Mouse (Mus musculus) neural tube, embryonic 15.5 days (tissue): Measurements from ENCODE around the gene Wdfy3. TPM values are rescaled to one million over a fixed set of nuclear protein-coding genes. Genes with fewer than 3 reads are reported as not detected.

Experiments
- ATAC-seq: fragments of 200-750 bp; cut with Nextera tagmentation; 2 replicates; pipeline ENCODE4 v1.8.0; 2017; ENCODE audit warnings: mild to moderate bottlenecking, moderate TSS enrichment, moderate library complexity; ENCODE audit not compliant: low FRiP score
- H3K27ac ChIP-seq: fragments of 300-500 bp; sonication (generic); replicated peaks from 2 replicates; pipeline ENCODE4 v1.5.1; 2015; ENCODE audit warnings: mild to moderate bottlenecking, inconsistent platforms
- H3K27me3 ChIP-seq: fragments of 300-500 bp; sonication (generic); replicated peaks from 2 replicates; pipeline ENCODE4 v1.6.1; 2015; ENCODE audit warnings: inconsistent platforms
- H3K36me3 ChIP-seq: fragments of 300-500 bp; sonication (generic); 2 replicates; pipeline ENCODE4 v1.6.1; 2015; ENCODE audit warnings: inconsistent platforms
- H3K4me1 ChIP-seq: fragments of 300-500 bp; sonication (generic); 2 replicates; pipeline ENCODE4 v1.6.1; 2015; ENCODE audit warnings: inconsistent platforms
- H3K4me2 ChIP-seq: fragments of 300-500 bp; sonication (generic); 2 replicates; pipeline ENCODE4 v1.6.1; 2015; ENCODE audit warnings: inconsistent platforms, mild to moderate bottlenecking, moderate library complexity
- H3K4me3 ChIP-seq: fragments of 300-500 bp; sonication (generic); replicated peaks from 2 replicates; pipeline ENCODE4 v1.5.1; 2015; ENCODE audit warnings: mild to moderate bottlenecking, inconsistent platforms
- H3K9ac ChIP-seq: fragments of 300-500 bp; sonication (generic); replicated peaks from 2 replicates; pipeline ENCODE4 v1.6.1; 2015; ENCODE audit warnings: mild to moderate bottlenecking, inconsistent platforms
- H3K9me3 ChIP-seq: fragments of 300-500 bp; sonication (generic); replicated peaks from 2 replicates; pipeline ENCODE4 v1.6.1; 2016; ENCODE audit warnings: inconsistent platforms
- WGBS: fragments of 180-500 bp; shearing (Covaris S2); methylation state at CpG from one replicate; pipeline ENCODE4 v1.1.7; 2015; ENCODE audit warnings: mixed read lengths; 5-methylcytosine and 5-hydroxymethylcytosine counted together
- polyA plus RNA-seq: library from polyadenylated mRNA; unstranded; fragments of >200 nt; fragmentation: Nextera tagmentation; extraction: Ambion mirVana; gene quantifications from 2 replicates; pipeline ENCODE4 v1.2.1, GENCODE M21; 2015

The Wdfy3 gene
- polyA plus RNA-seq, 1 experiment from 2014 or later: 22.9 TPM

DNA sequence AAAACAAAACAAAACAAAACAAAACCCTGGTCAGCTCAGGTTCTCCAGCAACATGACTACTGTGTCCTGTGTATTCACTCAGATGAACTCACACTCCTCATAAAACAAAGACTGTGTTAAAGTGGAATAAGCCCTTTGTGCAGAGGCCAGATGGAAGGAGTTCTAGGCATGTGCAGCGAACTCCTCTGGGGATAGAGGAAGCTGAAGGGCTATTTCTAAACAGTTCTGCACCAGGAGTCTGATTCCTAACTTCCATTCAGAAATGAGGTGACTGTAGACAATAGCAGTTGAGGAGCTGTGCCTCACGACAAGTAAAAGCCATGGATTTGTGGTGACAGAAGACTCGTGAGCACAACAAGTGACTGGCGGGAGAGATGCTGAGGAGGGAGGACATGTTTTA lies 2.3 kb upstream of the Wdfy3 start:
- Histone ChIP-seq H3K27me3 (no peaks in the 10 kb centered on the region), H3K9me3 (no peaks in the 10 kb centered on the region), H3K4me1 (peaks cover 37% of the 10 kb centered on the region), H3K4me2 (peak overlapping the region; percentile 11; the same call in 1 of the 2 replicates), H3K36me3 (no peaks in the 10 kb centered on the region), H3K4me3 (0 out of 2 replicates have a peak overlapping the region, but pooled peaks have one; percentile 6), H3K9ac (no peak overlapping the region), H3K27ac (peak overlapping the region; percentile 61)
- ATAC-seq: no peak
- WGBS: 20% methylated on average over 4 of the region's 4 CpGs

DNA sequence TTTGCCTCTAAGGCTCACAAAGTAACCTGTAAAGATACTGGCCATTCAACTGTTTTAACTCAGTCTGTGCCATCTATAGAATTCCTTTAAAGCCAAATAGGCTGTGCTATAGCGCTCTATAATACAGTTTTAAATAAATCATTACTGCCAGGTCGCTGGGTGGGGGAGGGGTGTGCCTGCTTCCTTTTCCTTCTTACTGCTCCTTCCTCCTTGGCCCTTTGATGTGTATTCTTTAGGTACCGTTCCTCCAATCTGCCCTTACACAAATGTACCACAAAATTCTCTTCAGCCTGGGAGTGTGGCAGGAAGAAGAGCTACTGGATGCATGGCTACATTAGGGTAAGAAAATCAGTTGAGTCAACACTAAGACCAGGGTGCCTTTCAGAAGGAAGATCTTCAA lies 1.5 kb upstream of the Wdfy3 start:
- H3K4me1 ChIP-seq: peaks cover 45% of the 10 kb centered on the region
- peak overlapping the region; percentile 99 for H3K27ac ChIP-seq
- no peak for ATAC-seq
- H3K36me3 ChIP-seq: no peaks in the 10 kb centered on the region
- 29% methylated on average over 3 of the region's 3 CpGs for WGBS
- H3K9me3 ChIP-seq: no peaks in the 10 kb centered on the region
- H3K9ac ChIP-seq: no peak overlapping the region
- no peak overlapping the region; the same call in 1 of the 2 replicates for H3K4me3 ChIP-seq
- peak overlapping the region; percentile 71 for H3K4me2 ChIP-seq
- no peaks in the 10 kb centered on the region for H3K27me3 ChIP-seq

DNA sequence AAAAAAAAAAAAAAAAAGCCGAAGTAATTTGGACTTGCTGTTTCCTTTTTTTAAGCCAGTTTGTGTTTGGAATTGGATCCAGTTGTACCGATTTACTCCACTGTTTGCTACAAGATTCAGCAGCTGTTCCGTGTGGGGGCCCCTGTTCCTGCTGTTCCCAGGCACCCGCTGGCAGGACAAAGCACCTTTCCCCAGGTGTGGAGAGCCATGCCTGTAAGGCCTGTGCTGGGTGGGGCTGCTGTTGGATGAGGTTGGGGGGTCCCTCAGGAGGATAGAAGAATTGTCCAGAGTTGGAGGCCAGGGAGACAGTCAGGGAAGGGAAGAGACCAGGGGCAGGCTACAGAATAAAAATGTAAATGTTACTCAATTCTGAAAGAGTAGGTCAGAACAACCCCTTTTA lies 1.1 kb upstream of the Wdfy3 start:
- WGBS: 34% methylated on average over 4 of the region's 4 CpGs
- H3K4me3 ChIP-seq: peak overlapping the region; percentile 90
- no peak for ATAC-seq
- H3K27ac ChIP-seq: peak overlapping the region; percentile 99
- no peaks in the 10 kb centered on the region for H3K27me3 ChIP-seq
- H3K9ac ChIP-seq: no peak overlapping the region; the same call in 1 of the 2 replicates
- H3K9me3 ChIP-seq: no peaks in the 10 kb centered on the region
- H3K36me3 ChIP-seq: no peaks in the 10 kb centered on the region
- peak overlapping the region; percentile 71 for H3K4me2 ChIP-seq
- H3K4me1 ChIP-seq: peaks cover 49% of the 10 kb centered on the region

DNA sequence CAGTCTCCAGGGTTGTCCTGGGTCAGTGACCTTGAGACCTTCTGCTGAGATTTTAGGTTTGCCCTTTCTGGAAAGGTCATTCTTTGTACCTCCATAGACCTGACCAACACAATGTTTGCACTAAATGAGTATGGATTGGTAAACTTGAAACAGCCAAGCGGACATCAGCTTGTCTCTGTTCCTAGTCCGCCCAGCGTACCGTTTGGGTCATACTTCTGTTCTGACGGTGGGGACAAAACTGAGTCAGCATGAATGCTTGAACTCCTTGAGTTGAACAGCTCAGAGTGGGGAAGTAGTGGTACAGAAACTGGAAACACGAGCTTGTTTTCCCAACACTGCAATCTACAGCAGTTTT lies 670 bp upstream of the Wdfy3 start:
- Histone ChIP-seq H3K4me1 (peaks cover 51% of the 10 kb centered on the region), H3K9ac (peak overlapping the region; percentile 98)

DNA sequence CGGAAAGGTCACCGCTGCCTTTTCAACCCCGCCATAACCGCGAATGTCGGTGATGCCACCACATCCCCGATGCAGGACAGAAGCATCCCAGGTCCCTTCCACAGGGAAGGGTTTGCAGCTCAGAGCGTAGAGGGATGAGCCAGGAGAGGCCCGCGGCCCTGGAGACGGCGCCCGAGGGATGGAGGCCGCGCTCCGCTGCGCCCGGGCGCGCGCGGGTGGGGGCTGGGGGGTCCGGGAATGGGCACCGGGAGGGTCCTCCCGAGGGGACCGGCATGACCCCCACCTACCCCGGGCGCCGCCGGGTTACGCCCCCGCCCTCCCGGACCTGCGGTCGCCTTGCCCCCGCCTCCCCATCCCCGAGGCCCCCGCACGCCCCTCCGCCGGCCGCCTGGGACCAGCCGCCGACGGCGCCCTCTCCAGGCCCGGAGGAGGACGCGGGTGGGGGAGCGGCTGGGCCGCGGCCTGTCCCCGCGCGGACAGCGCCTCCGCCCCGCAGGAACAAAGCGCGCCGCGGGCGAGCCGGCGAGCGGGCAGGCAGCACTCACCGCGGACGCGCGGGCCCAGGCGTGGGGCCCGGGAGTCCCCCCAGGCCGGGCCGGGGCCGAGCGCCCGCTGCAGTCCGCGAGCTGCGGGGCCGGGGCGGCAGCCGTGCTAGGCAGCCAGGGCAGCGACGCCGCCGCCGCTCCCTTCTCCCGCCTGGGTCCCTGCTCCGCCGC lies 512 bp downstream of the Wdfy3 start:
- peak; percentile 82 for ATAC-seq
- WGBS: under 1% methylated on average over 67 of the region's 92 CpGs

More for the DNA sequence above, 670 bp upstream of the Wdfy3 start:
- H3K4me2 ChIP-seq: peak overlapping the region; percentile 71
- peak; percentile 1 for ATAC-seq
- no peaks in the 10 kb centered on the region for H3K9me3 ChIP-seq
- WGBS: 8% methylated on average over 6 of the region's 6 CpGs
- H3K27me3 ChIP-seq: no peaks in the 10 kb centered on the region
- H3K27ac ChIP-seq: peak overlapping the region; percentile 99
- no peaks in the 10 kb centered on the region for H3K36me3 ChIP-seq
- peak overlapping the region; percentile 90 for H3K4me3 ChIP-seq

DNA sequence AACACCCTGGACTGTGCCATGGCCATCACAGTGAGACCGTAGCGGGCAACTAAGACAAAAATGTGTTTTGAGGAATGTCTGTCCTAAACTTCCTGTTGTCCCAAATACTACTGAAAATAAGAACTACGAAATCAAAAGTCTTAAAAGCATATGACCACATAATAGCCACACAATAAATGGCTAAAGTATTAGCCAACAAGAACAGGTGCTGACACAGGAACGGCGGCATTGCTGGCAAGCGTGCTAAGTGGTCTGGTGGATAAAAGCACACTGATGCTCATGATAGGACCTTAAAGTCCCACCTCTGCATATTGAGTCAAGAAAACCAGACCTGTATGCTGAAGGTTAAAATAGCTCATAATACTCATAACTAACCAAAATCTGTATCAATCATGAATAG lies 3.3 kb downstream of the Wdfy3 start:
- Histone ChIP-seq H3K9me3 (no peaks in the 10 kb centered on the region), H3K27ac (no peak overlapping the region), H3K9ac (no peak overlapping the region), H3K4me1 (peaks cover 60% of the 10 kb centered on the region), H3K36me3 (no peaks in the 10 kb centered on the region), H3K4me2 (no peak overlapping the region; the same call in 1 of the 2 replicates), H3K27me3 (no peaks in the 10 kb centered on the region), H3K4me3 (no peak overlapping the region)
- no peak for ATAC-seq
- 89% methylated on average over 6 of the region's 6 CpGs for WGBS

More for the DNA sequence above, 512 bp downstream of the Wdfy3 start:
- peak overlapping the region; percentile 98 for H3K9ac ChIP-seq
- H3K9me3 ChIP-seq: no peaks in the 10 kb centered on the region
- peak overlapping the region; percentile 99 for H3K27ac ChIP-seq
- H3K4me1 ChIP-seq: peaks cover 54% of the 10 kb centered on the region
- peak overlapping the region; percentile 71 for H3K4me2 ChIP-seq
- H3K36me3 ChIP-seq: no peaks in the 10 kb centered on the region
- H3K27me3 ChIP-seq: no peaks in the 10 kb centered on the region
- peak overlapping the region; percentile 90 for H3K4me3 ChIP-seq

DNA sequence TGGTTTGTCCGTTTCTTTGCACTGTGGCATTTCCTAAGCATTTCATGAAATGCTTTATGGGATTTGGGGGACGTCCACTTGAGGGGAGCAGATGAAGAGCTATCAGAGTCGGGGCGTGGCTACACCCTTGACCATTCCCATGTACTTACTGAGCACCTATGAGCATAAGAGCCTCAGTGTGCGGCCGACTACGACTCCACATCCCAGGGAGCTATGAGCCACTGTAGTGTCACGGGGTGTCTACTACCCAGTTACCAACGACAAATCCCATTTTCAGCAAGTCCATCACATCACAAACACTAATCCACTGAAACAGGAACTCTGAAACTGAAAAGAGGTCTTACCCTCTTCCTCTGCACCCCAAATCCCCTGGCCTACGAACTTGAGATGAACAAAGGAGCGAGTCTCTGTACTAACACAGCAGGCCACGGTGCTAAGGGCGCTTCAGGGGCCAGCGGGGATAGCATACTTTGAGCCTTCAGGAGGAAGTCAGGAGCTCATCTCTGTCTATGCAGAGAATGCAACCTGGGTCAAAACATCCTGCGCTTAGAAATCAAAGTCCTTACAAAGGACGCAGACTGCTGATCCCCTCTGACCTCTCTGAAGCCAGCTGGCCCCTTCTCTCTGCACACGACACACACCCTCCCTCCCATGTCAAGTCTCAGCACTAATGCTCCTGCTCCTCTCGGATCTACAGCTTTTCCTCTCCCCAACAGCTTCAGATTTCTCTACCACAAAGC lies 6.5 kb downstream of the Wdfy3 start:
- no peak for ATAC-seq
- WGBS: 57% methylated on average over 18 of the region's 18 CpGs
- H3K4me3 ChIP-seq: no peak overlapping the region

DNA sequence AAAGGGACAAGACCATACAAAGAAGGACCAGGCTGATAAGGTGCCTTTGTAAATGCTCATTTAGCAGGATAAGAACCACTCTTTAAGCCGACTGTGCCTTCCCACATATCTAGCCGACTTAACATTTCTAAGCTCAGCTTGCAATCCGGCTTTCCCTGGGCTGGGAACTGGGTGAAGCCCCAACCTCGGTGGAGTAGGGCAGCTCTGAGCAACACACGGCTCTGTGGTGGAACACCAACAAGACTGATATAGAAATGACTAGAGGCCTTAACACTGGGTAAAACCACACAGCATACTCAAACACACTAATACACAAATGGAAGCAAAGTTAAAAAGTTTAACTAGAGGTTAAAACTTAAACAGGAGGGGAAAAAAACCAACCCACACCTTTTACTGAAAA lies 7.9 kb downstream of the Wdfy3 start:
- Histone ChIP-seq H3K36me3 (no peaks in the 10 kb centered on the region), H3K4me1 (peaks cover 45% of the 10 kb centered on the region), H3K9ac (no peak overlapping the region), H3K9me3 (no peaks in the 10 kb centered on the region), H3K27me3 (no peaks in the 10 kb centered on the region), H3K27ac (no peak overlapping the region), H3K4me3 (no peak overlapping the region), H3K4me2 (no peak overlapping the region)
- ATAC-seq: no peak
- WGBS: 85% methylated on average over 5 of the region's 5 CpGs

More for the DNA sequence above, 6.5 kb downstream of the Wdfy3 start:
- no peak overlapping the region for H3K4me2 ChIP-seq
- no peaks in the 10 kb centered on the region for H3K36me3 ChIP-seq
- no peaks in the 10 kb centered on the region for H3K9me3 ChIP-seq
- no peak overlapping the region for H3K9ac ChIP-seq
- H3K4me1 ChIP-seq: peaks cover 51% of the 10 kb centered on the region
- no peak overlapping the region for H3K27ac ChIP-seq
- no peaks in the 10 kb centered on the region for H3K27me3 ChIP-seq

DNA sequence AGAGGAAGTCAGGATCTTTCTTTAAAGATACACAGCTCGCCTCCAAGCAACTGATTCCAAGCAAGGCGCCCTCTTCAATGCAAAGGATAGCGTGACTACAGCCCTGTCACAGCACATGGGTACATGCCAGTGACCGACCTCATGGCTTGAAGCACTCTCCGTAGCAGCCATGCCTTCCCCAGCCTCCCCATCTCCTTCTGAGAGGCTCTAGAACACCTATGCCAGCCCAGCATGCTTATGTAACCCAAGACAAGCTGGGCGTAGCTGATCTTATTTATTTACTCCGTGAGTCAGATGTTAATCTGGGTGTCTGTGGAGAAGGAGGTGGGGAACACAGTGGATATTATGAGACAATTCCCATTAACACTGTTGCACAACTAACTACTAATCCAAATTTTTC lies 13.8 kb downstream of the Wdfy3 start:
- Histone ChIP-seq H3K4me1 (peaks cover 36% of the 10 kb centered on the region), H3K4me2 (no peak overlapping the region), H3K9me3 (no peaks in the 10 kb centered on the region), H3K4me3 (no peak overlapping the region), H3K36me3 (no peaks in the 10 kb centered on the region), H3K27me3 (no peaks in the 10 kb centered on the region), H3K9ac (no peak overlapping the region), H3K27ac (no peak overlapping the region)
- 66% methylated on average over 7 of the region's 7 CpGs for WGBS
- ATAC-seq: no peak

DNA sequence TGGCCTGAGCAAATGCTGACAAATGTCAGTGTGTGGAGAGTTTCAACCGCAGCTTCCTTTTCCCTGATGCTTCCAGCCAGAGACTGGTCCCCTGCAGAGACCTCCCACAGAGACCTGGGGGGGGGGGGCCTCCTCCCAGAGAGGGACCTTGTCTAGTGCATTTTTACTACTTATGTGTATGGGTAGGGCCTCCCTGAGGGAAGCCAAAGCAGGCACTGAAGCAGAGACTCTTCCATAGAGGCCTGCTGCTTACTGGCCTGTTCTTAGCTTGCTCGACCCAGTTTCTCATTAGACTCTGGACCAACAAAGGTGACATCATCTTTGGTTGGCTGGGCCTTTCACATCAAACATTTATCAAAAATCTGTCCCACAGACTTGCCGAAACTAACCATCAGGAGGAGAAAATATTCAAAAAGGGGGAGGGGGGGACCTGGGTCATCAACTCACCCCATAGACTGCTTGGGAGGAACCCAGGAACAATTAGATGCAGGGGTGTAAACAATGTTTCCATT lies 14.5 kb downstream of the Wdfy3 start:
- Histone ChIP-seq H3K27ac (no peak overlapping the region), H3K4me2 (no peak overlapping the region), H3K27me3 (no peaks in the 10 kb centered on the region), H3K4me3 (no peak overlapping the region), H3K36me3 (no peaks in the 10 kb centered on the region), H3K9ac (no peak overlapping the region), H3K4me1 (peaks cover 36% of the 10 kb centered on the region), H3K9me3 (no peaks in the 10 kb centered on the region)
- WGBS: 30% methylated on average over 3 of the region's 3 CpGs
- ATAC-seq: no peak

DNA sequence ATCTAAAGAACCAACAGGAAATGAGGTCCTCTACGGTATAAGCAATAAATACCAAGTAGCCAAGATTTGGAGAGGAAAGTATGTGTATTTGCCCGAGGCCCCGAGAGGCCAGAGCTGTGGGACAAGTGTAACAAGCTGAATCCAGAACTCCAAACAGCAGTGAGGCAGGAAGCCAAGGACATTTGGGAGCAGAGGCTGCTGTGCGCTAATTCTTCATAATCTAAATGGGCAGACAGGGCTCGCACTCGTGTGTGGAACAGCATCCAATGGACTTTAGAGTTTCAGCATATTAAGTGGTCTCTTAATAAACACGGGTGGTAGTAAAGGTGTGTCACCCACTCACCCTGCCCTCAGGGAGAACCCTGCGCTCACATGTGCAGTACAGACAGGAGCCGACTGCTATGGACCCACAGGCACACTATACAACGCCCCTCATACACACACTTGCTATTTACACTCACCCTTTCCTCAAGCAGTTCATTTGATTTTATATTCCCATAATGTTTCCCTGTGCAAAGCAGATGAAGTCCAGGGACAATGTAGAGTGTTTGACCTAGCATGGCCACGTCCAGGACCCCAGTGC lies 15.1 kb downstream of the Wdfy3 start:
- Histone ChIP-seq H3K9ac (no peak overlapping the region), H3K4me3 (no peak overlapping the region), H3K27ac (peak overlapping the region; percentile 28; the same call in 1 of the 2 replicates), H3K4me1 (peaks cover 36% of the 10 kb centered on the region), H3K9me3 (no peaks in the 10 kb centered on the region), H3K27me3 (no peaks in the 10 kb centered on the region), H3K36me3 (no peaks in the 10 kb centered on the region), H3K4me2 (no peak overlapping the region)
- WGBS: 66% methylated on average over 11 of the region's 11 CpGs
- 0 out of 2 replicates have a peak, but pooled peaks have one; percentile 23 for ATAC-seq
